Mouse (Mus musculus): ENCODE measurements around the gene Galnt14.

DNA sequence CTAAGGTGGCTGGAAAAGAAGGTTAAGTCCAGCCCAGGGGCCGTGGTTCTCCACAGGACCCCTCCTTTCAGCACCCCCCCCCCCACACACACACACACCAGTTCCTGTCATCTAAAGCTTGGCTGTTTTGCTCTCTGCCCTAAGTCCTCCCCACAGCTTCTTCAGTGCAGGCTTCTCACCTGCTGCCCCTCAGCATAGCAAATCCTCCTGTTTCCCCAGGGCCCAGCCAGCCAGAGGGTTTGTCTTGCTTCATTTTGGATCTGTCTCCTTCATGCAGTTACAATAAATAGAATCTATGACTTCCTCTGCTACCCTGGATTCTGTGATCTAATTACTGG lies 169.1 kb downstream of the Galnt14 start:
- no peak for TF ChIP-seq CTCF (IDR thresholded peaks at IDR 0.05; ENCODE audit: control insufficient read depth, insufficient read depth, low read length)
- TF ChIP-seq POLR2A (IDR thresholded peaks at IDR 0.05; ENCODE audit: borderline replicate concordance, control insufficient read depth, low read depth, low read length) = no peak
